Mouse (Mus musculus): ENCODE measurements around the gene Ap1ar. TPM values are rescaled to one million over a fixed set of nuclear protein-coding genes. Genes with fewer than 3 reads are reported as not detected.
"Not testable (repeated sequence)": the region's sequence is repeated elsewhere in the genome, so short reads cannot be mapped to it uniquely, and the experiment has no call there.

Ap1ar gene
- polyA plus RNA-seq, 1 experiment = 25.2 TPM

GRCm38 (mm10) chr3:127788038-127788437, 49.3 kb downstream of the Ap1ar start:
- Histone ChIP-seq H3K4me1 (replicated peaks; ENCODE audit: control insufficient read depth, insufficient read depth, low read length) (peaks cover 16% of the 10 kb centered on the region), H3K27me3 (ENCODE audit: control insufficient read depth, insufficient read depth, low read length) (no peaks in the 10 kb centered on the region; the same call in 1 of the 2 replicates), H3K4me3 (ENCODE audit: control insufficient read depth, insufficient read depth, low read length) (no peak overlapping the region)

DNA sequence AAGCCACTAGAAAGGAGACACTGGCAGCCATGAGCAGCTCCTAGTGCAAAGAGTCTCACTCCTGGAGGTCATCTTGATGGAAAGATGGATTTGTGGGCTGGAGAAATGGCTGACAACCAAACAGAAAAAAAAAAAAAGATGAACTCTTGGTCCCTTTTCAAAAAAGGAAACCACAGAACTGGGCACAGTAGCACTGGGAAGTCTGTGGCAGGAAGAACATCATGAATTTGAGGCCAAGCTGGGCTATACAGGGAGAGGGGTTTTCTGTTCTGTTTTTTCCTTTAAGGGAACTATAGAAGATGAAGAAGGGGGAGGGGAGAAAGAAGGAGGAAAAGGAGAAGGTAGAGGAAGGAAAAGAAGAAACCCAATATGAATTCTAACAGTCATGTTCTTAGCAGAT, 50.3 kb downstream of the Ap1ar start:
- DNase-seq = no peak
- H3K27ac ChIP-seq (ENCODE audit: control insufficient read depth, insufficient read depth, low read length) = no peak overlapping the region
- H3K4me1 ChIP-seq (replicated peaks; ENCODE audit: control insufficient read depth, insufficient read depth, low read length) = peaks cover 14% of the 10 kb centered on the region
- H3K36me3 ChIP-seq (ENCODE audit: control insufficient read depth, insufficient read depth, low read length) = no peaks in the 10 kb centered on the region
- H3K4me3 ChIP-seq (ENCODE audit: control insufficient read depth, insufficient read depth, low read length) = no peak overlapping the region
- H3K27me3 ChIP-seq (ENCODE audit: control insufficient read depth, insufficient read depth, low read length) = no peaks in the 10 kb centered on the region; the same call in 1 of the 2 replicates
- TF ChIP-seq POLR2A (IDR thresholded peaks at IDR 0.05; ENCODE audit: control insufficient read depth, extremely low read depth, insufficient read depth, low read length, poor library complexity) = no peak
- no peak for TF ChIP-seq CTCF (IDR thresholded peaks at IDR 0.05; ENCODE audit: borderline replicate concordance, control insufficient read depth, extremely low read depth, insufficient read depth, low read length, poor library complexity)

More at GRCm38 (mm10) chr3:127788038-127788437, 49.3 kb downstream of the Ap1ar start:
- TF ChIP-seq POLR2A (IDR thresholded peaks at IDR 0.05; ENCODE audit: control insufficient read depth, extremely low read depth, insufficient read depth, low read length, poor library complexity) = no peak
- no peak for TF ChIP-seq CTCF (IDR thresholded peaks at IDR 0.05; ENCODE audit: borderline replicate concordance, control insufficient read depth, extremely low read depth, insufficient read depth, low read length, poor library complexity)
- Histone ChIP-seq H3K36me3 (ENCODE audit: control insufficient read depth, insufficient read depth, low read length) (no peaks in the 10 kb centered on the region), H3K27ac (ENCODE audit: control insufficient read depth, insufficient read depth, low read length) (no peak overlapping the region)
- no peak for DNase-seq
- 76% methylated on average over 7 of the region's 7 CpGs for WGBS

GRCm38 (mm10) chr3:127783680-127784079, 53.6 kb downstream of the Ap1ar start:
- H3K27ac ChIP-seq (ENCODE audit: control insufficient read depth, insufficient read depth, low read length); H3K4me1 ChIP-seq (replicated peaks; ENCODE audit: control insufficient read depth, insufficient read depth, low read length); H3K4me3 ChIP-seq (ENCODE audit: control insufficient read depth, insufficient read depth, low read length); H3K27me3 ChIP-seq (ENCODE audit: control insufficient read depth, insufficient read depth, low read length); DNase-seq; H3K36me3 ChIP-seq (ENCODE audit: control insufficient read depth, insufficient read depth, low read length): not testable (repeated sequence)
- 98% methylated on average over 8 of the region's 8 CpGs for WGBS

DNA sequence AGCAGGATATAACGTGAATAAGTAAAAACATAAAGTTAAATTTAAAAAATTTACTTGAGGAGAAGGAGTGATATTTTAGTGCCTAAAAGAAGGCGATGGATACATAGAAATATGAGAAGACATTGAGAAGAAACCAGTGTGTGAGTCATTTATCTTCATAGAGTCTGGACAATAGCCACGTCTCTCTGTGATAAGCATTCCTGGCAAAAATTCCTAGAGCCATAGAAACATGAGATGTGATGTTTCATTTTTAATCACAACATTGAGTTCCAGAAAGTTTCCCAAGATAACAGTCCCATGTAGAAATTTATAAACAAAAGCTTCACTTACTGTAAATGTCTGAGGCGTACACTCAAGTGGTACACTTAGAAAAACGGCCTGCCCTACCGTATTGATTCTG, 54.4 kb downstream of the Ap1ar start:
- Histone ChIP-seq H3K36me3 (ENCODE audit: control insufficient read depth, insufficient read depth, low read length) (no peaks in the 10 kb centered on the region), H3K27ac (ENCODE audit: control insufficient read depth, insufficient read depth, low read length) (no peak overlapping the region), H3K4me1 (replicated peaks; ENCODE audit: control insufficient read depth, insufficient read depth, low read length) (peaks cover 3% of the 10 kb centered on the region; the same call in 1 of the 2 replicates), H3K27me3 (ENCODE audit: control insufficient read depth, insufficient read depth, low read length) (no peaks in the 10 kb centered on the region), H3K4me3 (ENCODE audit: control insufficient read depth, insufficient read depth, low read length) (no peak overlapping the region)
- WGBS = 92% methylated on average over 6 of the region's 6 CpGs
- TF ChIP-seq CTCF (IDR thresholded peaks at IDR 0.05; ENCODE audit: borderline replicate concordance, control insufficient read depth, extremely low read depth, insufficient read depth, low read length, poor library complexity) = no peak
- no peak for TF ChIP-seq POLR2A (IDR thresholded peaks at IDR 0.05; ENCODE audit: control insufficient read depth, extremely low read depth, insufficient read depth, low read length, poor library complexity)
- DNase-seq = no peak

GRCm38 (mm10) chr3:127780921-127781320, 56.4 kb downstream of the Ap1ar start:
- no peak for TF ChIP-seq CTCF (IDR thresholded peaks at IDR 0.05; ENCODE audit: borderline replicate concordance, control insufficient read depth, extremely low read depth, insufficient read depth, low read length, poor library complexity)
- TF ChIP-seq POLR2A (IDR thresholded peaks at IDR 0.05; ENCODE audit: control insufficient read depth, extremely low read depth, insufficient read depth, low read length, poor library complexity) = no peak
- H3K4me3 ChIP-seq (ENCODE audit: control insufficient read depth, insufficient read depth, low read length) = no peak overlapping the region
- no peaks in the 10 kb centered on the region for H3K36me3 ChIP-seq (ENCODE audit: control insufficient read depth, insufficient read depth, low read length)
- H3K27me3 ChIP-seq (ENCODE audit: control insufficient read depth, insufficient read depth, low read length) = no peaks in the 10 kb centered on the region
- DNase-seq = no peak
- no peak overlapping the region for H3K27ac ChIP-seq (ENCODE audit: control insufficient read depth, insufficient read depth, low read length)
- peaks cover 3% of the 10 kb centered on the region; the same call in 1 of the 2 replicates for H3K4me1 ChIP-seq (replicated peaks; ENCODE audit: control insufficient read depth, insufficient read depth, low read length)
- 97% methylated on average over 9 of the region's 9 CpGs for WGBS

DNA sequence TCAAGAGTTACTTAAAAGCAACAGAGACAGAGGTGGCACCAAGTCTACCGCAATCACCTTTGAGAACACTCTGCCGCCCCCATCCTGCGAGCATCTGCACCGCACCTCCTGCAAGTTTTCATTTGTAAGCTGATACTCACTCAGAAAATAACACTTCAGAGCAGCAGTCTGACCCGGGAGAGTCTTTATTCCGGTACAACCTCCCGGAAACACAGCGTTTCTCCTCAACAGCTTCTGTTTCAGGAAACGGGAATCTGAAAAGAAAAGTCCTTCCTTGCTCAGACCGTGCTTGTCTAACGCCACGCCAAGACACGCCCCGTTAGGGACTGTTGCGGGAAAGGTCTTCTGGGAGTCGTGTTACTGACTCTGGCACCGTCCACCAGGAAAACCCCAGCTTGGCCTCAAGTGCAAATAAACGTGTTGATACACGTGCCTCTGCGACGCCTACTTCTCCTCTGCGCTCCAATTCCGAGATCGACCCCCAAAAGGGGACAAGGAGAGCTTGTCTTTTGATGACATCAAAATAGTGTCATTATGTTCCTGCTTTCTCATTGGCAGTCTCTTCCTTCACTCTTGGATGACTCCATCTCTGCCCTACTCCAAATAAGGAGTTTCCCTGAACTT, 57.2 kb downstream of the Ap1ar start, which contains the start of gene Alpk1:
Alpk1 (minus strand) TSS at position 507 of the 624 bp plus-strand sequence.
- H3K4me1 ChIP-seq (replicated peaks; ENCODE audit: control insufficient read depth, insufficient read depth, low read length) = peaks cover 3% of the 10 kb centered on the region; the same call in 1 of the 2 replicates
- no peak within 1 kb of the TSS for H3K27ac ChIP-seq (ENCODE audit: control insufficient read depth, insufficient read depth, low read length)
- no peaks in the 10 kb centered on the region for H3K27me3 ChIP-seq (ENCODE audit: control insufficient read depth, insufficient read depth, low read length)
- no peaks in the 10 kb centered on the region for H3K36me3 ChIP-seq (ENCODE audit: control insufficient read depth, insufficient read depth, low read length)
- TF ChIP-seq POLR2A (IDR thresholded peaks at IDR 0.05; ENCODE audit: control insufficient read depth, extremely low read depth, insufficient read depth, low read length, poor library complexity) (no peak), CTCF (IDR thresholded peaks at IDR 0.05; ENCODE audit: borderline replicate concordance, control insufficient read depth, extremely low read depth, insufficient read depth, low read length, poor library complexity) (no peak)
- WGBS = 3% methylated on average over 24 of the region's 24 CpGs
- peak; percentile 86 for DNase-seq
- peak within 1 kb of the TSS; percentile 49 for H3K4me3 ChIP-seq (ENCODE audit: control insufficient read depth, insufficient read depth, low read length)

GRCm38 (mm10) chr3:127769146-127769545, 68.2 kb downstream of the Ap1ar start:
- WGBS = 67% methylated on average over 11 of the region's 11 CpGs
- H3K27ac ChIP-seq (ENCODE audit: control insufficient read depth, insufficient read depth, low read length) = no peak overlapping the region
- no peaks in the 10 kb centered on the region for H3K27me3 ChIP-seq (ENCODE audit: control insufficient read depth, insufficient read depth, low read length)
- H3K4me1 ChIP-seq (replicated peaks; ENCODE audit: control insufficient read depth, insufficient read depth, low read length) = no peaks in the 10 kb centered on the region
- DNase-seq = no peak
- no peak for TF ChIP-seq POLR2A (IDR thresholded peaks at IDR 0.05; ENCODE audit: control insufficient read depth, extremely low read depth, insufficient read depth, low read length, poor library complexity)
- no peak for TF ChIP-seq CTCF (IDR thresholded peaks at IDR 0.05; ENCODE audit: borderline replicate concordance, control insufficient read depth, extremely low read depth, insufficient read depth, low read length, poor library complexity)
- no peaks in the 10 kb centered on the region for H3K36me3 ChIP-seq (ENCODE audit: control insufficient read depth, insufficient read depth, low read length)
- H3K4me3 ChIP-seq (ENCODE audit: control insufficient read depth, insufficient read depth, low read length) = no peak overlapping the region

Data from thymus, adult 2 months (tissue).